Mouse (Mus musculus): ENCODE data around the gene Aspa. TPM values are rescaled to one million over a fixed set of nuclear protein-coding genes. Genes with fewer than 3 reads are reported as not detected.

Aspa gene
- polyA plus RNA-seq, 1 experiment from 2014 or later: 1.2 TPM

Other genes with a start within 250 kb of the Aspa start
- 0.15 and 0.27 TPM in 2 replicates for gene Itgae, start 239.0 kb downstream of the Aspa start, polyA plus RNA-seq (2015; fragmentation: Nextera tagmentation; extraction: Ambion mirVana)
- 2.2 and 2.6 TPM in 2 replicates for gene Haspin, start 191.3 kb downstream of the Aspa start, polyA plus RNA-seq (2015; fragmentation: Nextera tagmentation; extraction: Ambion mirVana)
- 0.36 and 0.40 TPM in 2 replicates for gene P2rx5, start 169.2 kb downstream of the Aspa start, polyA plus RNA-seq (2015; fragmentation: Nextera tagmentation; extraction: Ambion mirVana)
- 116 TPM in 2 replicates for gene Emc6, start 152.6 kb downstream of the Aspa start, polyA plus RNA-seq (2015; fragmentation: Nextera tagmentation; extraction: Ambion mirVana)
- gene Tax1bp3, start 152.5 kb downstream of the Aspa start, polyA plus RNA-seq (2015; fragmentation: Nextera tagmentation; extraction: Ambion mirVana): 156 and 161 TPM in 2 replicates
- gene Ctns, start 130.6 kb downstream of the Aspa start, polyA plus RNA-seq (2015; fragmentation: Nextera tagmentation; extraction: Ambion mirVana): 19.9 and 20.8 TPM in 2 replicates
- gene Shpk, start 130.1 kb downstream of the Aspa start, polyA plus RNA-seq (2015; fragmentation: Nextera tagmentation; extraction: Ambion mirVana): 1.8 and 2.2 TPM in 2 replicates
- 0.14 and 0.21 TPM in 2 replicates for gene Trpv1, start 95.3 kb downstream of the Aspa start, polyA plus RNA-seq (2015; fragmentation: Nextera tagmentation; extraction: Ambion mirVana)
- 0.14 and 0.22 TPM in 2 replicates for gene Trpv3, start 62.2 kb downstream of the Aspa start, polyA plus RNA-seq (2015; fragmentation: Nextera tagmentation; extraction: Ambion mirVana)
- gene Gm49340, start 145 bp upstream of the Aspa start, polyA plus RNA-seq (2015; fragmentation: Nextera tagmentation; extraction: Ambion mirVana): not detected in 2 replicates
- gene Spata22, start 145 bp upstream of the Aspa start, polyA plus RNA-seq (2015; fragmentation: Nextera tagmentation; extraction: Ambion mirVana): 0.13 and 0.22 TPM in 2 replicates
- not detected in 2 replicates for gene Olfr20, start 21.2 kb upstream of the Aspa start, polyA plus RNA-seq (2015; fragmentation: Nextera tagmentation; extraction: Ambion mirVana)
- not detected in 2 replicates for gene Olfr376, start 41.6 kb upstream of the Aspa start, polyA plus RNA-seq (2015; fragmentation: Nextera tagmentation; extraction: Ambion mirVana)
- gene Olfr1, start 70.0 kb upstream of the Aspa start, polyA plus RNA-seq (2015; fragmentation: Nextera tagmentation; extraction: Ambion mirVana): not detected in 2 replicates
- gene Olfr378, start 98.9 kb upstream of the Aspa start, polyA plus RNA-seq (2015; fragmentation: Nextera tagmentation; extraction: Ambion mirVana): not detected in 2 replicates
- not detected in 2 replicates for gene Olfr380, start 127.9 kb upstream of the Aspa start, polyA plus RNA-seq (2015; fragmentation: Nextera tagmentation; extraction: Ambion mirVana)
- gene Olfr381, start 162.0 kb upstream of the Aspa start, polyA plus RNA-seq (2015; fragmentation: Nextera tagmentation; extraction: Ambion mirVana): not detected in 2 replicates
- not detected in 2 replicates for gene Olfr382, start 187.6 kb upstream of the Aspa start, polyA plus RNA-seq (2015; fragmentation: Nextera tagmentation; extraction: Ambion mirVana)

All from midbrain, embryonic 15.5 days (tissue).